Mouse (Mus musculus): Measurements from ENCODE around the gene Lpar3. TPM values are rescaled to one million over a fixed set of nuclear protein-coding genes. Genes with fewer than 3 reads are reported as not detected.

Lpar3 gene
- polyA plus RNA-seq, 1 experiment: not detected

DNA sequence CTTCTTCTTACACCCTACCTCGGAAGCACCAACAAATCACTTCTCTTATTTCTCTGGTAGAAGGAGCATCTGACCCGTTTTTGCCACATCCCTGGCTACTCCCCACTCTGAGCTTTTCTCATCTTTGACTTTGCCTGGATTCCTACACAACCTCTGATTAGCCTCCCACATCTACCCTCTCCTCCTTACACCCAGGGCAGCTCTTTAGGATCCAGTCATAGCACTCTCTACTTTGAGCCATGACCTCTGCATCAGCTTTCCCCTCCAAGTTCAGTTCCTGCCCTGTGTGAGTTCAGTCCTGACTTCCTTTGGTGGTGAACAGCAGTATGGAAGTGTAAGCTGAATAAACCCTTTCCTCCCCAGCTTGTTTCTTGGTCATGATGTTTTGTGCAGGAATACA lies 87.1 kb downstream of the Lpar3 start:
- TF ChIP-seq GATA1 (IDR thresholded peaks at IDR 0.05; ENCODE audit: low read length): no peak

DNA sequence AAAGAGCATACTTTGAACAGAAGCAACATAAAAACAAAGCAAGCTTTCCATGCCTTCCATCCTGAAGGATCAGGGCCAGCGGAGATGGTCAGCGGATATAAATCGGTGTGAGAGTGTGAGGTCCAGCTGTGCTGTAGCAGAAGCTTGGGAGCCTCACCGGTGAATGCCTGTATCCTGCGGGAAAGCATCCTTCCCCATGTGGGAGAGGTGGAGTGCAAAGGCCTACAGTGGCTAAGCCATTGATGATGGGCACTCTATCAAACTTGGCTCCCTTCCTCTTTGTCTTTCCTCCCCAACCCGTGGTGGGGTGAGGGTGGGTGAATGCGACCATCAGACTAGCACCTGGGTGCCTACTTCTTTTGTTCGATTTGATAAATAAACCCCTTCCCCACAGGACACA lies 88.8 kb downstream of the Lpar3 start:
- no peak for TF ChIP-seq GATA1 (IDR thresholded peaks at IDR 0.05; ENCODE audit: low read length)

DNA sequence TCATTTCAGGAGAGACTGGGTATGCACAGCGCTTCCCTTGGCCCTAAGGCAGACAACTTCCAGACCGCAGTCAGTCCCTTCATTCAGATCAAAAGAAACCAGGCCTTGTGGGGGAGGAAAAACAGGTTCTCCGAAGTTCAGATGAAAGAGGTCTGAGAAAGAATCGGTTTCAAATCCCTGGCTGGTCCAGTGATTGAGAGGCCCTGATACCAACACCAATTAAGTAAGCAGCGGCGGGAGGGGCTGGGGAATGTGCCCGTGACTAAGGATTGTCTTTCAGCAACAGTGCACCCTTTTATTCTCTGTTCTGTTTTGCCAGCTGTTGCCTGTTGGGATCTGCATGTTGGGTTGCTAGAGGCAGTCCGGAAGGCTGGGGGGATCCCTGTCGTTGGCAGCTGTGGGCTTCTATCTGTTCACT lies 90.4 kb downstream of the Lpar3 start:
- TF ChIP-seq GATA1 (IDR thresholded peaks at IDR 0.05; ENCODE audit: low read length): no peak

DNA sequence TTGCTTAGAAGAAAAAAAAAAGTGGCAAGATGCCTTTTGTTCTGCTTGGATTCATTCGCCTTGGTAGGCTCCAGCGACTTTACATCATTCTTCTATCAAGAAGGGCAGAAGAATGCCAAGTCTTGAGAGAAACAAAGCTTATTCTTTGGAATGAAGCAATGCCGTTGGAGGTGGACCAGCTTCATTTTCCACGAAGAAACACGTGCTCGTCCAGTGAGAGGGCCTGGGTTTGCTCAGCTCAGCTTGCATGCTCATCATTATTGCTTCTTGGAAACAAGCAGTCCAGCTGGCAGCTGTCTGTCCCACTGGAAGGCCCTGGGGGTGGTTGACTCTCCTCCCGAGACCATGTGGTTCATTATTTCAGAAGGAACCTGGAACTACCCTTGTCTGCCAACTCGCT lies 94.7 kb downstream of the Lpar3 start:
- TF ChIP-seq GATA1 (IDR thresholded peaks at IDR 0.05; ENCODE audit: low read length): no peak

DNA sequence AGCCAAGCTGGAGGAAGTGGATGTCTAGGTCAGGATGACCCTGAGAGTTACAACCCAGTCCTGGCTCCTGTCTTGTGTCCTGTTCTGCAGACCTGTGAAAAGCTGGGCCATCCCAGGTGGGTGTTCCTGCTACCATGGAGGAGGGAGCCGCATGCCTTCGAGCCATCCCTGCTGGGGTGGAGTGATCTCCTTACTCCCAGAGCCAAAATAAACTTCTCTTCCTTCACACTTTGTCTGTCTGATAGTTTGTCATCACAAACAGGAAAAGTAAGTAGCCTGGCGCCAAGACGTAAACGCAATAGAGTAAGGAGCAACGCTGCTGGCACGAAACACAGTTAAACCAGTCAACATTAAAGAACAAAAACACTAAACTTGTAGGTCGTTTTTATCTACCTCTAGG lies 95.5 kb downstream of the Lpar3 start:
- no peak for TF ChIP-seq GATA1 (IDR thresholded peaks at IDR 0.05; ENCODE audit: low read length)

DNA sequence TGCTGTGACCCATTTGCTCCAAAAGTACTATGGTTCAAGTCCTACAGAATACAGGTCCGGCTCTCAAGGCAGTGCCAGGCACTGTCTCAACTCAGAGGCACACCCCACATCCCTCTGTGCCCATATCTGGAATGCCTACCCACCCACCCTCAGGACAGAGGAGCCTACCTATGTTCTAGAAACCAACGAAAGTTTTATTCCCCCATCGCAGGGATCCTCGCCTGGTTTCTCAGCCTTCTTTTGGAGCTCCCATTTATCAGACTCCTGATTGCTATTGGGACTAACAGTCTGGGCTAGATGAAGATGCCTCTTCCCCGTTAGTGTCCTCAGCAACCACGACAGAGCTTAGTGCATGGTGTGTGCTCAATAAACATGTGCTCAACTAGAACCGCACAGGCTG lies 96.6 kb downstream of the Lpar3 start:
- no peak for TF ChIP-seq GATA1 (IDR thresholded peaks at IDR 0.05; ENCODE audit: low read length)

DNA sequence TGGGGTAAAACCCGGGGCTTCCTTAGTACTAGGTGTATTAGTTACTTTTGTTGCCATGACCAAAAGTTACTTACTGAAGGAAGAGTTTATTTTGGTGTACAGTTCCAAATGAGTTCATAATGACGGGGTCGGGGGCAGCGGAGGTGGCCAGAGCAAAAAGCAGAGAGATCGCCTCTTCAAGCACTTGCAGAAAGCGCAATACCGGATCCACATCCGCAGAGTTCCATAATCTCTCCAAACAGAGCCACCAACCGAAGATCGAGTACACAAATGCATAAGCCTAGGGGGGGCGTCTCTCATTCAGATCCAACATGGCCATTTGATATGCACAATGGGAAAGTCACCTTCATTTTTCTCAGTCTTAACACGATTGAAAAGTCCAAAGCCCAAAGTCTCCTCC lies 97.1 kb downstream of the Lpar3 start:
- TF ChIP-seq GATA1 (IDR thresholded peaks at IDR 0.05; ENCODE audit: low read length): no peak

DNA sequence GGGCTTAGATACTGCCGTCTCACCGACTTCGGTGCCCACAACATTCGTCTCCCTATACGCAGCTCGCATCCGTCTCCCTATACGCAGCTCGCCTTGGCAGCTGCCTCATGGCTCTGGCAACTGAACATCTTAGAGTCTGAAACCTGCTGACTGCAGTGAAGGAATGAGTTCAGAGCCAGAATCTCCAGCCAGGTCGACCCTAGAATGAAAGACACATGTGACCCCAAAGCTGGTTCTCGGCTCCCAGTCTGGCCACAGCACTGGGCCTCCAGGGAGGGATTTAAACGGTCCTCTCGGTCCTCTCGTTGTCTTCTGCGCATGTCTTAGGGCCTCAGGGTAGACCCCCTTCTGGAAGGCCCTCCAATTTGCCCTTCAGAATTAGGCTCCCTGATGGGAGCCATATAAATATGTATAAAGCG lies 97.8 kb downstream of the Lpar3 start:
- no peak for TF ChIP-seq GATA1 (IDR thresholded peaks at IDR 0.05; ENCODE audit: low read length)

DNA sequence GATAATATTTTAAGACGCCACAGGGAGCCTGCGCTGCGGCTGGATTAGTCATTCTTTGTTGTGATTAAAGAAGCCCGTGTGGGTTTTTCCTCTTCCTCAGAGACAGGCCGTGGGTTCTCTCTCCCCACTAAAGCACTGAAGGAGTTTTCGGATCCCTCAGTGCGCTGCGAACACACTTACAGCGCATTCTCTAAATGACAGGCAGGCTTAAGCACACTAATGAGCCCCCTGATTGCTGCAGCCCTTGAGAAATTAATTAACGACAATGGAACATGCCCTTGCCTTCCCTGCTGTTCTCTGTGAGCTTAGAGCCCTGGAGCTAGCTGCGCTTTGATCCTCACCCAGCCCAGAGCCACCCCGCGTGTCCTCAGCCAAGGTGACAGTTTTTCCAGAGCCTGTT lies 98.2 kb downstream of the Lpar3 start:
- TF ChIP-seq GATA1 (IDR thresholded peaks at IDR 0.05; ENCODE audit: low read length): no peak

DNA sequence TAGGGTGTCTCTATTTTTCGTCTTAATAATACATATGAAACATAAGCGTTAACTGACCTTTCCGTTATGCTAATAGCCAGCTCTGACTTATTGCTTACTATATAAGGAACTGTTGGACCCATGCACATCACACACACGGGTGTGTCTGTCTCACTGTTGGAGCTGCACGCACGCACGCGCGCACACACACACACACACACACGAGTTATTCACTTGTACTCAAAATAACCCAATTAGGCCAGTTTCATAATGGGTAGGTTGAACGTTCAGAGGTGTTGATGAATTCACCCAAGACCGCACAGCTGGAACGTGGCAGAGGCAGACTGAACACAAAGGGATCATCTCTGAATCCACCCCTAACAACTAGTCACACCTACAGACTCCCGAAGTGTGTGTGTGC lies 98.7 kb downstream of the Lpar3 start:
- no peak for TF ChIP-seq GATA1 (IDR thresholded peaks at IDR 0.05; ENCODE audit: low read length)

DNA sequence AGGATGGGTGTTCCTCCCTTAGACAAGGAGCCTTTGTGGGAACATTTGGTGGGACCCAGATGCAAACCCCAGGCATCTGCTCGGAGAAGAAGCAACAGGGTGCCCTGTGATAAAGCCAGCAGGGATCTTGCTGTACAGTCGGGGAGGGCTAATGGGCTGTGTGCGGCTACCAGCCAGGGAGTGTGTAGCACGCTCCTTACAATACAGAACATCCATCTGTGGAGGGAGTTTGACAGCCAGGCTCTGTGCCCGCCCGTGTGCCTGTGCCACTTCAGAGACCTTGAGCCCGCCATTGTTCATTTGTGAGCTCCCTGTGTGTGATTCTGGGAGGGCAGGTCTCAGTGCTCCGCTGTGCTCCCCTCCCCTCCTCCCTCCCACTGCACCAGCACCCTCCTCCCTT lies 104.2 kb downstream of the Lpar3 start:
- TF ChIP-seq GATA1 (IDR thresholded peaks at IDR 0.05; ENCODE audit: low read length): no peak

DNA sequence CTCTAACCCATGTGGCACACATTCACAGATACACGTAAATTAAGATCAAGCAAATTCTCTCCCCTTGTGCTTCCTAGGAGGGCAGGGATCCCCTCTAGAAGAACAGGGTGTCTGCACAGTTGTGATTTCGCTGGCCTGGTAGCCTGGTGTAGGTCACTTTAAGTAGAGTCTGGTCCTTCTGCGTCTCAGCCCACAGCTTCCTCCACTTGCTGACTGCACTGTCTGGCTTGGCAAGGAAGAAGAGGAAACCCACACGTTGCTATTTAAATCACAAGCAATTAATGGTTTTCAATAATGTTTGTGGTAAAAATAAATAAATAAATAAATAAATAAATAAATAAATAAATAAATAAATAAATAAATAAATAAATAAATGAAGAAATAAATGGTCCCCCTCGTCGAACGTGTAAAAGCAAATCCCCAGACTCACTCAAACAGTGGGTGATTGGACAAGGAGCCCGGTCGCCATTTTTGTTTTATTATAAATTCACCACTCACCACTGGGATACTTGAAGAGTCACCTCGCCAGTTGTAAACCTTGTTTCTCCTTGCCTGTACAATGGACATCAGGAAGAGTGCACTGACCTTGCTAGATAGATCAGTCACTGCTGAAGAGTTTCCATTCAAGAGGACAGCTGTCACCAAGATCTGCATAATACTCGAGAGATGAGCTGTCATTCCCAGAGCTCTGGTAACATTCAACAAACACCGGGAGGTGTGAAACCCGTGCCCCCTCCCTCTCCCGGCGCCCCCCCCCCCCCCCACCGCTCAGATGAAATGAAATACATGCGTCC lies 106.2 kb downstream of the Lpar3 start:
- no peak for TF ChIP-seq GATA1 (IDR thresholded peaks at IDR 0.05; ENCODE audit: low read length)

DNA sequence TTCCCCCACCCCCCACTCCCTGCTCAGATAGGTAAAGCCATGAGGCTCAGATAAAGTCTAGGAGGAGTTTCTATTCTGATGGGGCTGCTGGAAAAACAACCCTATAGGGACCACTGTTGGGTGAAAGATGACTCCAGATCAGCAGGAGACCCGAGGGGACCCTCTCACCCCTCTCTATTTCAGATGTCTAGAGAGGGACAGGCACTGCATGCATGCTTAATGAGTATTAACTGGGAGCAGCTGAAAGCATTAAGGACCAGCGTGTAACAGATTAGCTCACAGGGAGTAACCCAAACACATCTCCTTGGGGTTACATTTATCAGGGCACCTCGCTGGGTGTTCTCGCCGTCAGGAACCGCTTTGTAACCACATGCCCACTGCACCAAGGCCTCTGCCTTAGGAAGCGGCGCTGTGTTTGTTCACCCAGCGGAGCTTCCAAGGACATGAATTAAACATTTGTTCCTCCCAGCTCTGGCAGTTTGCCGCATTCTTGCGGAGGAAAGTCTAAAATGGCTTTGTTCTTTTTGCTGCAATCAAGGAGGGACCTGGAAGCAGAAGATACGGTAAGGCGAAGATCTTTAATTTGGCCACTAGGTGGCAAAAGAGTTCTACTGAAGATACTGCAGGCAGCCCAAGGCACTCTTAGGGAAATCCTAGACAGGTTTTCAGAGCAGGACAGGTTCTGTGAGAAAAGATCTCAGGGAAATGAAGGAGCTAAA lies 106.9 kb downstream of the Lpar3 start:
- TF ChIP-seq GATA1 (IDR thresholded peaks at IDR 0.05; ENCODE audit: low read length): no peak

DNA sequence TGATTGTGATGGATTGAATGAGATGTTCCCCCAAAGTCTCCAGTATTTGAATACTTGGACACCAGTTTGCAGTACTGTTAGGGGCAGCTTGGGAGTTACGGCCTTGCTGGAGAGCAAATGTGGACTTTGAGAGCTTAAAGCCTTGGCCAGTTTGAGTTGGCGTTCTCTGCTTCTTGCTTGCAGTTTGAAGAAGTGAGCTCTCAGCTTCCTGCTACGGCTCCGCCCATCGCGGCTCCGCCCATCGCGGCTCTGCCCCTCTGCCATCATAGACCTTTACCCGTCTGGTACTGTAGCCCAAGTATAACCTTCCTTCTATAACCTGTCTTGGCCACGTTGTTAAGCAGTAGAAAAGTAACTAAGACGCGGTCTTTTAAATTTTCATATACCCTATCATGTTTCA lies 108.0 kb downstream of the Lpar3 start:
- no peak for TF ChIP-seq GATA1 (IDR thresholded peaks at IDR 0.05; ENCODE audit: low read length)

DNA sequence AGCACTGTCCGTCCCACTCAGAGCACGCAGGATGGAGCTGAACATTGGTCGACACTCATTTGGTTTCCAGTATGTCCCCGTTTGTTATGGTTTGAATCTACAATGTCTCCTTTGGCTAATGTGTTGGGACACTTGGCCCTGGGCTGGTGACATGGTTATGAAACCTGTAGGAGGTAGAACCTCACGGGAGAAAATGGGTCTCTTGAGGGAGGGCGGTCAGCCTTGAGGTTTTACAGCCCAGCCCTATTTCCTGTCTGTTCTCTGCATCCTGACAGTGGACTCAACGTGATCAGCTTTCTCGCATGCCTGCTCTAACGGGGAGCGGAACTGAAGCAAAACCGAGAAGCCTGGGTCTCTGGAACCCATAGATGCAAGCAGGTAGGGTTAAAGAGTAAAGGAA lies 111.1 kb downstream of the Lpar3 start:
- TF ChIP-seq GATA1 (IDR thresholded peaks at IDR 0.05; ENCODE audit: low read length): no peak

DNA sequence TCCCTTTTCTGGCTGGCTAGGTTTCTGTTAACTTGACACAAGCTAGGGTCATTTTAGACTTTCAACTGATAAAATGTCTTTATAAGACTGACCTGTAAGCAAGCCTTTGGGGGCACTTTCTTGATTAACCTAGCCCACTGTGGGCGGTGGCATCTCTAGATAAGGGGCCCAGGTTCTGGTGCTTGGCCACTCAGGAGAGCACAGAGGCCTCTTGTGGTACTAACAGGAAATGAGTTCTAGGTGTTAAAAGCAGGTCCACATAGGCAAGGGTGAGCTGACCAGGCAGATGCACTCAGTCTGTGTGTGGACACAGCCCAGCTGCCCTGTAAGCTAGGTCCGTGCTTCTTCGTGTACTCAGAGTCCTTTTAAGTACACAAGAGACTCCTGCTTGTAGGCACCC lies 112.5 kb downstream of the Lpar3 start:
- no peak for TF ChIP-seq GATA1 (IDR thresholded peaks at IDR 0.05; ENCODE audit: low read length)

DNA sequence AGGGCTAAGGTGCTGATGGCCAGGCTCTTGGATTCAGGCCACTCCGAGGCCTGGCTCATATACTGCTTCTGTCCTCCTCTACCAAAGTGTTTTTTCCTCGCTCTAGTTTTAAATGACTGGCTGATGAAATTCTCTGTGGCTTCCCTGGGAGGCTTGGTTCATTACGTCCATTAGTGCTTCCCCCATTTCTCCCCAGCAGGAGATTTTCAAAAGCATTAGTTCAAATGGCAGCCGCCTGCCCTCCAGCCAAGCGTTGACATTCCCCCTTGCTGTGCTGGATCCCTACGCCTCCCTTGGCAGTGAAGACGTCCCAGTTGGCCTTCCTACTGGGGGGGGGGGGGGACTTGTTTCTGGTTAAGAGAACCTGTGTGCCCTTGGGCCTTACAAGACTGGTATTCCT lies 113.3 kb downstream of the Lpar3 start:
- TF ChIP-seq GATA1 (IDR thresholded peaks at IDR 0.05; ENCODE audit: low read length): no peak

Other genes starting within 250 kb of the Lpar3 start
- not detected in 2 replicates for gene Syde2, start 233.1 kb upstream of the Lpar3 start, polyA plus RNA-seq (2012)
- not detected in 2 replicates for gene Wdr63, start 112.8 kb upstream of the Lpar3 start, polyA plus RNA-seq (2012)
- not detected in 2 replicates for gene Mcoln3, start 103.5 kb upstream of the Lpar3 start, polyA plus RNA-seq (2012)
- not detected in 2 replicates for gene Mcoln2, start 71.1 kb upstream of the Lpar3 start, polyA plus RNA-seq (2012)
- 31.2 and 40.4 TPM in 2 replicates for gene Ssx2ip, start 183.7 kb downstream of the Lpar3 start, polyA plus RNA-seq (2012)
- gene Ctbs, start 228.8 kb downstream of the Lpar3 start, polyA plus RNA-seq (2012): 20.2 and 22.2 TPM in 2 replicates

Measured in G1E-ER4 (cell line).